Mouse (Mus musculus): Measurements from ENCODE around the gene Prpf3.
"Not testable (repeated sequence)": the region's sequence is repeated elsewhere in the genome, so short reads cannot be mapped to it uniquely, and the experiment has no call there.

Prpf3 gene

DNA sequence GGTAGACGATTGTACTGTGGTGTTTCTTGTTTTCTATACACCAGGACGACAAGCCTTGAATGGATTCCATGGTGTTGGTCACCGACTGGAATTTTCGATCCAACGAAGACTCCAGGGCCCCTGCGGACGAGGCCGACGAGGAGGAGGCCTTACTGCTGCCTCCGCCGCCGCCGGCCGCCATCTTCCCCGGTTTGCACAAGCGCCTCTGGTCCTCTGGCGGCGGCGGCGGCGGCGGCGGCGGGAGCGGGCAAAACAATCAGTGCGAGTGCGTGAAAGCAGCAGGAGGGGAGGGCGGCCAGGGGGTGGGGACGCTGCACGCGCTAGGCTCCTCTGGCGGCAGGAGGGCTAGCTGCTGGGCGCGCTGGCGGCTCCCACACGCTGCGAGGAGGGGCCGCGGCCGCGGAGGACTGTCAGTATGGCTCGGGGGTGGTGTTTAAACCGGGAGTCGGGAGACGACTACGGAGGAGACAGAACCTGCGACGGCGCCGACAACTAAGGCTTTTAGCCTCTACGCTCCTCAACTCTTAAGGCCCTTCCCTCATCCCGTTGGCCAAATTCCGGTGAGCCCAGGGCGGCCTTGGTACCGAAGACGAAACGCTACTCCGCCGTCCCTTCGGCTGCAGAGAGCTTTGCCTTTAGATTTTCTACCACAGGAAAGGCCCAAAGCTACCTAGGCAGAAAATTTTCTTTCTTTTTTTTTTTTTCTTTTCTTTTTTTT is 37.0 kb downstream of the Prpf3 start, which contains the start of gene Rprd2:
Rprd2 (minus strand) TSS at position 293 of the 718 bp plus-strand sequence.
- DNase-seq, result peak; percentile 82

DNA sequence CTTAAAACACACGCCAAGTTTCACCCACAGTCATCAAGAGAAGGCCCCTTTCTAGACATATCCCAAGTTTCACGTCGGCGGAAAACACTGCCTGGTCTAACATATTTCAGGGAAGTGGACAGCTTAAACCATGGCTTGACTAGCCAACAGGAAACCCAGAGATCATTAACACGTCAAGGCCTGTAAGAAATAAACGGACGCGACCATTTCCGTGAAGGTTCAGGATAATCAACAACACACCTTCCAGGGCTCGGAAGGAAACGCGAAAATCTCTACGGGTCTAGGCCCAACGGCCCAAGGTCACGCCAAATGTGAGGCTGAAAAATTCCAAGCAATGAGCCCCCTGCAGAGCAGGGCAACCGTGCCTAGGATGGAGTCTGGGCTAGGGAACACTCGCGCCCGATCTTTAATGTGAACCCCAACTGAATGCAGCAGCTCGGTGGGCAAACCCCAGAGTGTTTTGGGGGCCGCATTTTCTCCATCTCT is 37.6 kb downstream of the Prpf3 start:
- DNase-seq, result peak; percentile 36

DNA sequence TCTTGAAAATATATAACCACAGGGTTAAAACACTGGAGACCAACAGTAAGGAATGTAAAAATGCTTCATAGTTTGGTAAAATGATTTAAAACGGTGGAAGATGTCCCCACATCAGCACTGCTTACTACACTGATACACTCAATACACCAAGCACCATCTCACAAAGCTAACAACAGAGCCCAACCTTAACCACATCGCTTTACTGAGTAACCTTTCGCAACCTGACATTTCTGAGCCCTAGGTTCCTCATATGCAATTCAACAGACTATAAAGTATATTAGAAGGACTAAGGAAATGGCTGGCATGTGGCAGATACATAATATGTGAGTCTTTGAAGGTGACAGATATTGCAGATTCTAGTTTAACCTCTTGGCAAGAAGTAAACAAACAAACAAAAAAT is 39.0 kb downstream of the Prpf3 start:
- no peak for DNase-seq

DNA sequence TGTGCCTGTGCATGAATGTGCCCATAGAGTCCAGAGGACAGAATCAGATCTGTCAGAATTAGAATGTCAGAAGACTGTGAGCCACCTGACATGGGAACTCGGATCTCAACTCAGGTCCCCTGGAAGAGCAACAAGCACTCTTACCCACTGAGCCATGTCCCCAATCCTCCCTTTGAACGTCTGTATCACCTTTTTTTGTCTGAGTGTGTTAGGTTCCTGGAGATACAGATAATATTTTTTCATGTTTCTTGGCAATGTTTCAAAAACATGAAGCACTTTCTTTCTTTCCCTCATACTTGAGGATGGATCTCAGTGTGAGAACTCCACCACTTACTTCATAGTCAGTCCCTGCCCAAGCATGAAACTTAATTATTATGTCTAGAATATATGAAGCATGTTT is 47.3 kb downstream of the Prpf3 start:
- no peak for DNase-seq

DNA sequence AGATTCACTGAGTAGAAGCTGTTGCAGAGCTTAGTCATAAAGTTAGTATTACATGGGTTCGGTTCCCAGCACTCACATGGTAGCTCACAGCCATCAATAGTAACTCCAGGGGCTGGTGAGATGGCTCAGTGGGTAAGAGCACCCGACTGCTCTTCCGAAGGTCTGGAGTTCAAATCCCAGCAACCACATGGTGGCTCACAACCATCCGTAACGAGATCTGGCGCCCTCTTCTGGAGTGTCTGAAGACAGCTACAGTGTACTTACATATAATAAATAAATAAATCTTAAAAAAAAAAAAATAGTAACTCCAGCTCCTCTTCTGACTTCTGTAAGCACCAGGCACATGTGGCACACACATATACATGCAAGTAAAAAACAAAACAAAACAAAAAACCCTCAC is 48.1 kb downstream of the Prpf3 start:
- DNase-seq, result not testable (repeated sequence)

DNA sequence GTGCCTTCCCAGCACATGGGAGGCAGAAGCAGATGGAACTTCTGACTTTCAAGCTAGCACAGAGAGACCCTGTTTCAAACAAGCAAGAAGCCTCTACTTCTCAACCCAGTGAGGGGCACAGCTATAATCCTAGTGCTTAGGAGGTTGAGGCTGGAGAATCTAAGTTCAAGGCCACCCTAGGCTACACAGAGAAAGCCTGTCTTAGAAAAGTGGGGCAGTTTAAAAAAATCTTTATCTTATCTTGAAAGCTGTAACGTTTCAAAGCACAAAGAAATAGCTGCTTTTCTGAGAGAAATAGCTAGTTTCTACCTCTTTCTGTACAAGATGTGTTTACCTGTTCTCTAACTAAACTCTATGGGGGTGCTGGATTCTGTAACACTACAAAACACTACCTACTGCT is 49.0 kb downstream of the Prpf3 start:
- no peak for DNase-seq

DNA sequence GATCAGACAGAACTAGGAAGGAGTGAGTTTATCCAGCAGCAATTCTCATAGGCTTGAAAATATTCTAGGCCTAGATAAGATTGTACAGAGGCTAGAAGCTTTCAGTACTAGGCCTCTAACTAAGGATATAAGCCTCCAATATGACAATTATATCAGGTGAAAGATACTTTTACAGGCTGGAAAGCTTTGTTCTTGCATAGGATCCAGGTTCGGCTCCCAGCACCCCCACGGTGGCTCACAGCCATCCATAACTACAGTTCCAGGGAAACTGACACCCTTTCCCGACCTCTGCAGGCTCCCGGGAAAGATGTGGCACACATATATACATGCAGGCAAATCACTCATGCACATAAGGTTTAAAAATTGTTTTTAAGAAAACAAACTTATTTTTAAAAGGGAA is 51.8 kb downstream of the Prpf3 start:
- no peak for DNase-seq

DNA sequence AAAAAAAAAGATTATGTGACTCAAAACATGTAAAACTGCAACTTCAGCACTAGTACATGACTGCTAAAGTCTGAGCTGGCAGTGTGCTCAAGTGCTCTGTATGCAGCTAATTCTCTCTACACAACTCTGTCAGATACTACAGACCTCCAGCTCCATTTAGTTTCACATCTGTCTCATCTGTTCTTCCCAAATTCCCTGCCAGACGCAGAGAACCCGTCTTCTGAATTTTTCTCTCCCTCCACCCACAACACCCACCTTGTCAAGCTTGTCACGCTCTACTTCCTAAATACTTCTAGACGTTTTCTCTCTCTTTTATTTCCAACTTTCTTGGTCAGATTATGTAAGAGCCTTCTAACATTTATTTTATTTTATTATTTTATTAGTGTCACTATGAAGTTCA is 56.9 kb downstream of the Prpf3 start:
- DNase-seq, result no peak

DNA sequence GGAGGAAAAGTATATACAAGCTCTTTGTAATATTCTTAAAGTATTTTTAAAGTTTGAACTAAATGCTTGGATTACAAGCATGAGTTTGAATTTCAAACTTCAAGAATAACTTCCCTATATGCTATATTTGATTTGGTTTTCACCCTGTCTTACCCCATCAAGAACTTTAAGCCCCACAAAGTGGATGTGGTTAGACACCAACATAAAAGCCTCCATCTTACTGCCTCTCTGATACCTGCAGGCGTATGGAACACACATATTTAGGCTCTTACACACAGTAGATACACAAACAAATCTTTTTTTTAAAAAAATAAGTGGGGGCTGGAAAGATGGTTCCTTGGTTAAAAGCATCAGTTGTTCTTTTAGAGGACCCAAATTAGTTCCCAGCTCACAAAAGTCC is 61.4 kb downstream of the Prpf3 start:
- no peak for DNase-seq

DNA sequence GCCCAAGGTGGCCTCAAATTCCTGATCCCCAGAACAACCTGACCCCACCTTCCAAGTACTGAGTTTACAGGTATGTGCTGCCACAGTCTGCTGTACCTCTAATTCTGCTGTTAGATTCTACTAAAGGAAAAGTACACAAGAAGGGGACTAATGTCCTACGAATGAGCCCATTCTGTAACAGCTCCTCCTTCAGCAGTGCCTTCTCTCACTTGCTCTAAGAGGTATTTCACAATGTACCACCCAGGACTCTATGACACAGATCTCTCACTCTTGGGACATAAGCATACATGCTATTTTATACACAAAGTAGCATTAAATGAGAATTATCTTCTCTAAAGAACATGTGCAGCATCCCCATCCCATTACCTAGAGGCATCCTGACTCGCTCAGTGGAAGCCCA is 62.0 kb downstream of the Prpf3 start:
- no peak for DNase-seq

DNA sequence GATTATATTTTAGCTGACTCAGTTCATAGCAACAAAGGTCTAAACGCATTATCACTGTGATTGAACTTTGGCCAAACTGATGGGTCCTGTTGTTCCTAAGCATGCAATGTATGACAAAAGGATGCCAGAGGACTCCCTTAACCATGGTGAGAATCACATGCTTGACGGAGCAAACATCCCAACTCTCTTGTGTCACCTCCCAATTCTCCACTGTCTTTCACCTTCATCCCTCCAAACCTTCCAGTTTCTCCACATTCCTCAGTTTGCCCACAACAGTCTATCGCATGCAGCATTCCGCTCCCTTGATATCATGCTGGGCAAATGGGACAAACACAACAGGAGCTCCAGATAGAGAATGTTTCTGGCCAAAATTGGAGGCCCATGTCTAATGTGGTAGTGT is 70.2 kb downstream of the Prpf3 start:
- no peak for DNase-seq
